Mouse (Mus musculus): Measurements from ENCODE around the gene Vmn1r76.

- no peak for TF ChIP-seq CTCF (IDR thresholded peaks at IDR 0.05; ENCODE audit: low read depth, low read length)
- TF ChIP-seq POLR2A (IDR thresholded peaks at IDR 0.05; ENCODE audit: borderline replicate concordance, low read depth, low read length): no peak
Observed at GRCm38 (mm10) chr7:11874330-11874729, 63.7 kb downstream of the Vmn1r76 start, which contains the start of gene Vmn1r75.

All from bone marrow macrophage, adult 2 months (primary cell).